Mouse (Mus musculus): Measurements from ENCODE around the gene Hip1r. TPM values are rescaled to one million over a fixed set of nuclear protein-coding genes. Genes with fewer than 3 reads are reported as not detected.

Gene Hip1r
- polyA plus RNA-seq, 1 experiment from 2014 or later = 16.8 TPM

DNA sequence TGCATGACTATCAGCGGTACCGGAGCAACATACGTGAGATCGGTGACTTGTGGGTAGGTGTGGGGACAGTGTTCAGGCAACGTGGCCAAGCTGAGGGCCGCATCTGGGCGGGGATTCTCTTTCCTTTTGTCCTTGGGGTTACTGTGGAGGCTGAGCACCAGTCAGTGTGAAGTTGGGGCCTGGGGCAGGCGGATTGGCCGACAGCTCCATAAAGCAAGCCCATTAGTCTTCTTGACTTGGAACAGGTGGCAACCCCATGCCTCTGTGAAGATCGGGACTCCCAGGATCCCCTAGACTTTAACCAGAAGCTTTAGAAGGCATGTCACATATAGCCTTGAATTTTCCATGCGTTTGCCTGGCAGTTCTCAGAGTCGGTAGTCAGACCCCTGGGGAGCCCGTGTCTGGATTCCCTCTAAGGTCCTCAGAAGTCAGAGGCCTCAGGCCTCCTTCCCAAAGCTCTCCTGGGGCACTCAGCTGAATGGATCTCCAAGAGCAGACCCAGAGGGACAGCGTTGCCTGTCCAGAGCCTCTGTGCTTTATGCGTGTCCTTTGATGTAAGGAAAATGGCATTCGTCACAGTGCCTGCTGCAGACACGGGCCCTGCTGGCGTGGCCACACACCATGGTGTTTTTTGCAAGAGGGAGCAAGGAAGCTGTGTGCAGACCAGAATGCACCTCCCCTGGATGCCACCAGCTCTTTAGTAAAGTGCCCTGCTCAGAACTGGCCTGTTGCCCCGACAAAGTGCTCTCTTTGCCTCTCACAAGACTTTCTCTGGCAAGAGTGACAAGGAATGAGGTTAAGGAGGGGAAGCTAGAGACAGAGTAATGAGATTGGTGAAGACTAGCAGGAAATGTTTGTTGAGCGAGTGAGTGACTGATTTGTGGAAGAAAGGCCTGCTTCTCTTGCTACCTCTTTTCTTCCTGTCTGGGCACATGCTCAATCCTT is 16.8 kb downstream of the Hip1r start:
- peaks cover 7% of the 10 kb centered on the region; the same call in 1 of the 2 replicates for H3K4me1 ChIP-seq
- H3K27ac ChIP-seq = no peak overlapping the region
- H3K27me3 ChIP-seq = no peaks in the 10 kb centered on the region
- no peak for ATAC-seq
- no peak overlapping the region for H3K4me3 ChIP-seq
- H3K36me3 ChIP-seq (ENCODE audit: poor library complexity, severe bottlenecking) = no peaks in the 10 kb centered on the region
- 82% methylated on average over 20 of the region's 20 CpGs for WGBS
- H3K4me2 ChIP-seq = no peak overlapping the region
- no peak overlapping the region for H3K9ac ChIP-seq
- no peaks in the 10 kb centered on the region for H3K9me3 ChIP-seq (replicated peaks)

DNA sequence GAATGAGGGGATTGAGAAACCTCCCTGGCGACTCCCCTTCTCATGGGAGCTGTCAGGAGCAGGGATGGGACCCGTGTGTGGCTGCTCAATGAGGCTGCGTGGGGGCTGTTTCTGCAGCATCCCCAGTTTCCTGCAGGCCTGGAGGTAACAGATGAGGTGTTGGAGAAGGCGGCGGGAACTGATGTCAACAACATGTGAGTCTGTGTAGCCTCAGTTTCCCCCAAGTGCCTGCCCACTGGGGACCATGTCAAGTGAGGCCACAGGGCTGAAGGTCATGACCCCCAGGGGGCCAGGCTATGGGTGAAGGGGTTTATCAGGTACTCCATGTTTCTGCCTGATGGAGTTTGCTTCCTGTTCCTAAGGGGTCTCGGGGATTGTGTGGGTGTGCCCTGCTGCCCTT is 17.9 kb downstream of the Hip1r start:
- Histone ChIP-seq H3K4me3 (no peak overlapping the region), H3K9me3 (replicated peaks) (no peaks in the 10 kb centered on the region), H3K27ac (no peak overlapping the region), H3K4me1 (peaks cover 7% of the 10 kb centered on the region; the same call in 1 of the 2 replicates), H3K4me2 (no peak overlapping the region), H3K36me3 (ENCODE audit: poor library complexity, severe bottlenecking) (no peaks in the 10 kb centered on the region), H3K27me3 (no peaks in the 10 kb centered on the region), H3K9ac (no peak overlapping the region)
- WGBS = 92% methylated on average over 6 of the region's 6 CpGs
- no peak for ATAC-seq

DNA sequence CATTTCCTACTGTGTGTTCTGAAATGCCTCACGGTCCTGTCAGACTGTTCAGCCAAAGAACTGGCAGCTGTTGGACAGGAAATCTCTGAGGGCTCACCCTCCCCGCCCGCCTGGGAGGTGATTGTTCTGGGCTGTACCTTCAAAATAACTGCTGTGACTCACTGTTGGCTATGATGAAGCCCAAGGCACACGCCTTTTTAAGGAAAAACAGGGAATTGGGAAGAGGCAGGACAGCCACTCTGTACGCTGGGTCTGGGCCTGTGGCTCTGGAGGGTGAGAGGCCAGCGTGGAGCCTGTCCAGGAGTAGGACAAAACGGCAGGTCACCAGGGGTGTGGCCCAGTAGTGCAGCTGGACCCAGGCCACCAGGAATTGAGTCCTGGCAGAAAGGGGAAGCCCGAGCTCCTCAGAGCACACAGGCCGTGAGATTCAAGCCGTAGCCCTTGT is 18.8 kb downstream of the Hip1r start:
- WGBS = 86% methylated on average over 10 of the region's 10 CpGs
- H3K4me3 ChIP-seq = no peak overlapping the region
- no peaks in the 10 kb centered on the region for H3K27me3 ChIP-seq
- H3K9ac ChIP-seq = no peak overlapping the region
- H3K27ac ChIP-seq = peak overlapping the region; percentile 82; the same call in 1 of the 2 replicates
- peaks cover 15% of the 10 kb centered on the region for H3K4me1 ChIP-seq
- H3K9me3 ChIP-seq (replicated peaks) = no peaks in the 10 kb centered on the region
- no peak overlapping the region for H3K4me2 ChIP-seq
- ATAC-seq = no peak
- H3K36me3 ChIP-seq (ENCODE audit: poor library complexity, severe bottlenecking) = peaks cover 4% of the 10 kb centered on the region; the same call in 1 of the 2 replicates

DNA sequence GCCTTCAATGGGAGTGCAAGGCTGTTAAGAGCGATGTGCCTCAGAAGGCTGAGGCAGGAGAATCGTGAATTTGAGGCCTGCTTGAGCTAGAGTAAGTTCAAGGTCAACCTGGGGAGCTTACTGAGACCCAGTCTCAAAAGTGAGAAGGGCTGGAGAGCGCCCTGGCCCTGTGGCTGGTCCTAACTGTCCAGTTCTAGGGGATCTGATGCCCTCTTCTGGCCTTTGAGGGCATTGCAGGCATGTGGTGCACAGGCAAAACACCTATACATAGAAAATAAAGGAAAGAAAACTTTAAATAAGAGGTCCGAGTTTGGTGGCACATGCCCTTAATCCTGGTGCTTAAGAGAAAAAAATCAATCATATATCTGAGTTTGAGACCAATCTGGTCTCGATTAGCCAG is 19.4 kb downstream of the Hip1r start:
- Histone ChIP-seq H3K4me3 (no peak overlapping the region), H3K4me2 (no peak overlapping the region), H3K9ac (no peak overlapping the region), H3K36me3 (ENCODE audit: poor library complexity, severe bottlenecking) (peaks cover 8% of the 10 kb centered on the region; the same call in 1 of the 2 replicates), H3K9me3 (replicated peaks) (no peaks in the 10 kb centered on the region), H3K4me1 (peaks cover 20% of the 10 kb centered on the region), H3K27ac (peak overlapping the region; percentile 82), H3K27me3 (no peaks in the 10 kb centered on the region)
- 35% methylated on average over 5 of the region's 5 CpGs for WGBS
- ATAC-seq = peak; percentile 46; the same call in 1 of the 2 replicates

DNA sequence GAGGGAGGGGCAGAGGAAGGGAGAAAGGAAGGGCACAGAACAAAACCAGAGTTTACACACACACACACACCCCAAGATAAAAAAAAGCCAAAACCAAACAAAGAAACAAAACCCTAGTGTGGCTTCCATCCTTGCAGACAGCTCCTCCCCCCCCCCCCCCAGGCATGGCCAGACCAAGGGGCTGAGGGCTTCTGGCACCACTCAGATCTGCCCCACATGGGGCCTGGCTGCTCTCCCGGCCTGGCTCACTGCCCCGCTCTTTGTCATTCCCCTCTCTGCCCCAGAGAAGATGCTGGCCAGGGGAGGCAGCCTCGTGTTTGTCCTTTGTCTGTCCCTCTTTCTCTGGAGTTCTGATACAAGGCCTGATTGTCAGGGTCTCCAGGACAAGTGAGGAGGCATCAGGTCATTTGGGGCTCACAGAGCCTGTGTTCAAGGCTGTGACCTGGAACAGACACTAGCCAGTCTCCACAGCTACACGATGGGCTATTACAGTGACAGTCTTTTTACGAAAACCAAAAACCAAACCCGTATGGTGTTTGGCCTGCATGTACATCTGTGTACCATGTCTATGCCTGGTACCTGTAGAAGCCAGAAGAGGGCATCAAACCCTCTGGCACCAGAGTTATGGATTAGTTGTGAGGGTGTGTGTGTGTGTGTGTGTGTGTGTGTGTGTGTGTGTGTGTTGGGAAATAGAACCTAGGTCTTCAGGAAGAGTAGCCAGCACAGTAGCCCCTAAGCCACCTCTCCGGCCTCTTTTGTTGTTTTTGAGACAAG is 20.0 kb downstream of the Hip1r start:
- H3K27ac ChIP-seq = peak overlapping the region; percentile 82
- no peak overlapping the region for H3K9ac ChIP-seq
- ATAC-seq = peak; percentile 68

DNA sequence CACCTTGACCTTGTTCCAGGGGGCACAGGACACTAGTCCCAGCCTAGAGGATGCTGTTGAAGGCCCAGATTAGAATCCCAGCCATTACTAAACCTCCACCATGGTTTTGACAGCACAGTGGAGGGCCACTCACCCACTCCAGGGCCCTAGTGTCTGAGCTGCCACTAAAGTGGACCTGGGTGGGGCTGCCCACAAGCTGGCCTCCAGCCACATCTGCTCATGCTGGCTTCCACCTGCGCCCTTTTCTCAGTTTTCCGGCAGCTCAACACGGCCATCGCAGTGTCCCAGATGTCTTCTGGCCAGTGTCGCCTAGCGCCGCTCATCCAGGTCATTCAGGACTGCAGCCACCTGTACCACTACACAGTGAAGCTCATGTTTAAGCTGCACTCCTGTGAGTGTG is 21.0 kb downstream of the Hip1r start:
- no peak for ATAC-seq
- 85% methylated on average over 7 of the region's 7 CpGs for WGBS
- H3K9ac ChIP-seq = no peak overlapping the region

More for the DNA sequence above, 20.0 kb downstream of the Hip1r start:
- no peak overlapping the region for H3K4me2 ChIP-seq
- H3K9me3 ChIP-seq (replicated peaks) = no peaks in the 10 kb centered on the region
- WGBS = 45% methylated on average over 7 of the region's 7 CpGs
- H3K27me3 ChIP-seq = no peaks in the 10 kb centered on the region
- peaks cover 11% of the 10 kb centered on the region; the same call in 1 of the 2 replicates for H3K36me3 ChIP-seq (ENCODE audit: poor library complexity, severe bottlenecking)
- no peak overlapping the region for H3K4me3 ChIP-seq
- peaks cover 23% of the 10 kb centered on the region for H3K4me1 ChIP-seq

DNA sequence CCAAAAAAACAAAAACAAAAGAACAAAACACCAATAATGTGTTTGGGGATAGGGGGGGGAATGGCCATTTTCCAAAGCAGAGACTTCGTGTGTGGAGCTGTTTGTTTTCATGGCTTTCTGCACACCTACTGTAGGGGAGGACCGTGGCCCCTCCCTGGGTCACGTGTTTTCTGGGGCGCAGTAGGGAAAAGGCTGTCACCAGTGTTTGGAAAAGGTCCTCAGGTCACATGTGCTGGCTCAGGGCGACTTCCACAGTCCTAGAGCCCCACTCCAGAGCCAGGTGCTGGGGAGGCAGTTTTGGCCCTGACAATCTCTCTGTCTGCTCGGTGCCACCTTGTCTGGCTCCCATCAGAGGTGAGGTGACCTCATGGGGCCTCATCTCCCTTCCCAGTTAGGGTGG is 22.0 kb downstream of the Hip1r start:
- no peaks in the 10 kb centered on the region for H3K27me3 ChIP-seq
- H3K36me3 ChIP-seq (ENCODE audit: poor library complexity, severe bottlenecking) = peaks cover 23% of the 10 kb centered on the region; the same call in 1 of the 2 replicates
- no peak overlapping the region; the same call in 1 of the 2 replicates for H3K9ac ChIP-seq
- no peak overlapping the region for H3K4me3 ChIP-seq
- no peak for ATAC-seq
- H3K27ac ChIP-seq = no peak overlapping the region
- no peak overlapping the region for H3K4me2 ChIP-seq
- H3K4me1 ChIP-seq = peaks cover 23% of the 10 kb centered on the region
- no peaks in the 10 kb centered on the region for H3K9me3 ChIP-seq (replicated peaks)
- WGBS = 82% methylated on average over 6 of the region's 6 CpGs

More for the DNA sequence above, 21.0 kb downstream of the Hip1r start:
- H3K27ac ChIP-seq = peak overlapping the region; percentile 82; the same call in 1 of the 2 replicates
- H3K4me1 ChIP-seq = peaks cover 23% of the 10 kb centered on the region
- no peak overlapping the region for H3K4me3 ChIP-seq
- H3K36me3 ChIP-seq (ENCODE audit: poor library complexity, severe bottlenecking) = peaks cover 14% of the 10 kb centered on the region; the same call in 1 of the 2 replicates
- no peaks in the 10 kb centered on the region for H3K9me3 ChIP-seq (replicated peaks)
- H3K27me3 ChIP-seq = no peaks in the 10 kb centered on the region
- H3K4me2 ChIP-seq = no peak overlapping the region

DNA sequence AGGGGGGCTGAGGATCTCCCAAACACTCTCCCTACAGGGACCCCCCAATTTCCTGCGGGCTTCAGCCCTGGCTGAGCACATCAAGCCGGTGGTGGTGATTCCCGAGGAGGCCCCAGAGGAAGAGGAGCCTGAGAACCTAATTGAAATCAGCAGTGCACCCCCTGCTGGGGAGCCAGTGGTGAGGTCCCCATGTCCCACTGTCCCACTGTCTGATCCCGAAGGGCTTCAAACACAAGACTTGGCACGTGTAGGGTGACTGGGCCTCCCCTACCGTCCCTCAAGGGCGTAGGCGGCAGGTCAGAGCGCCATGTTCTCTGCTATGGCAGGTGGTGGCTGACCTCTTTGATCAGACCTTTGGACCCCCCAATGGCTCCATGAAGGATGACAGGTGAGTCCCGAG is 22.8 kb downstream of the Hip1r start:
- Histone ChIP-seq H3K27me3 (no peaks in the 10 kb centered on the region), H3K9ac (no peak overlapping the region), H3K4me3 (no peak overlapping the region), H3K9me3 (replicated peaks) (no peaks in the 10 kb centered on the region), H3K36me3 (ENCODE audit: poor library complexity, severe bottlenecking) (peaks cover 26% of the 10 kb centered on the region; the same call in 1 of the 2 replicates), H3K27ac (no peak overlapping the region), H3K4me2 (no peak overlapping the region), H3K4me1 (peaks cover 25% of the 10 kb centered on the region)
- ATAC-seq = no peak
- WGBS = 94% methylated on average over 10 of the region's 10 CpGs

DNA sequence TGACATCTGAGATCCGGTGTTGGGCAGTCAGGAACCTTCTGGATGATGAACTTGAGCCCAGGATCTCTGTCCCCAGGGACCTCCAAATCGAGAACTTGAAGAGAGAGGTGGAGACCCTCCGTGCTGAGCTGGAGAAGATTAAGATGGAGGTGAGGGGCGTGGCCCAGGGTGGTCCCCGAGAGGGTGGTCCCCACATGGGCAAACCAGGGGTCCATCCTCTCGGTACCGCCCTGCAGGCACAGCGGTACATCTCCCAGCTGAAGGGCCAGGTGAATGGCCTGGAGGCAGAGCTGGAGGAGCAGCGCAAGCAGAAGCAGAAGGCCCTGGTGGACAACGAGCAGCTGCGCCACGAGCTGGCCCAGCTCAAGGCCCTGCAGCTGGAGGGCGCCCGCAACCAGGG is 23.3 kb downstream of the Hip1r start:
- WGBS = 91% methylated on average over 14 of the region's 14 CpGs
- Histone ChIP-seq H3K36me3 (ENCODE audit: poor library complexity, severe bottlenecking) (peaks cover 26% of the 10 kb centered on the region; the same call in 1 of the 2 replicates), H3K27ac (peak overlapping the region; percentile 68), H3K9ac (no peak overlapping the region), H3K4me3 (no peak overlapping the region), H3K27me3 (no peaks in the 10 kb centered on the region), H3K4me2 (no peak overlapping the region), H3K4me1 (peaks cover 28% of the 10 kb centered on the region), H3K9me3 (replicated peaks) (no peaks in the 10 kb centered on the region)
- no peak for ATAC-seq

DNA sequence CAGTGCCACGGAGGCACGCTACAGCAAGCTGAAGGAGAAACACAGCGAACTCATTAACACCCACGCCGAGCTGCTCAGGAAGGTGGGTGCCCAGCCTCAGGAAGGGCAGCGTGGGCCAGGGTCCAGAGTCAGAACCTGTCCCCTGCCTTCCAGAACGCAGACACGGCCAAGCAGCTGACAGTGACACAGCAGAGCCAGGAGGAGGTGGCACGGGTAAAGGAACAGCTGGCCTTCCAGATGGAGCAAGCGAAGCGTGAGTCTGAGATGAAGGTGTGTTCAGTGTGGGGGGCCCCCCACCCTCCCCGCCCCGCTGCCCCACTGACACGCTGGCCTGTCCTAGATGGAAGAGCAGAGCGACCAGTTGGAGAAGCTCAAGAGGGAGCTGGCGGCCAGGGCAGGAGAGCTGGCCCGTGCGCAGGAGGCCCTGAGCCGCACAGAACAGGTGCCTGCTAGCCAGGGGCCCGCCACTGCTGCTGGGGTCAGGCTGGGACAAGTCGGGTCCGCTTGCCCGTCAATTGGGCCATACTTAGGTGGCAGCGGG is 23.9 kb downstream of the Hip1r start:
- Histone ChIP-seq H3K9ac (no peak overlapping the region), H3K4me2 (no peak overlapping the region), H3K9me3 (replicated peaks) (no peaks in the 10 kb centered on the region), H3K4me3 (no peak overlapping the region), H3K27ac (peak overlapping the region; percentile 68), H3K4me1 (peaks cover 26% of the 10 kb centered on the region), H3K27me3 (no peaks in the 10 kb centered on the region), H3K36me3 (ENCODE audit: poor library complexity, severe bottlenecking) (peaks cover 26% of the 10 kb centered on the region)
- WGBS = 85% methylated on average over 24 of the region's 24 CpGs
- no peak for ATAC-seq

DNA sequence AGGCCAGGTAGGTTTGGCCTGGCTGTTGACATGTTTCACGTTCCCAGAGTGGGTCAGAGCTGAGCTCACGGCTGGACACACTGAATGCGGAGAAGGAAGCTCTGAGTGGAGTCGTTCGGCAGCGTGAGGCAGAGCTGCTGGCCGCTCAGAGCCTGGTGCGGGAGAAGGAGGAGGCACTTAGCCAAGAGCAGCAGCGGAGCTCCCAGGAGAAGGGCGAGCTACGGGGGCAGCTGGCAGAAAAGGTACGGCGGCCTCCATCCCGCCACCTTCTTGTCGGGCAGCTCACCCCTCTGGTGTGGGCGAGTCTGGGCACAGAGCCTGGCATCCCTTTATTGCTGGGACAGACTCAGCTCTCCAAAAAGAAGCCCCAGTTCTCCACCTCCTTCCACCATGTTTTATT is 24.4 kb downstream of the Hip1r start:
- peaks cover 30% of the 10 kb centered on the region for H3K36me3 ChIP-seq (ENCODE audit: poor library complexity, severe bottlenecking)
- H3K4me1 ChIP-seq = peaks cover 21% of the 10 kb centered on the region
- no peak for ATAC-seq
- H3K4me3 ChIP-seq = no peak overlapping the region
- H3K9ac ChIP-seq = no peak overlapping the region
- H3K9me3 ChIP-seq (replicated peaks) = no peaks in the 10 kb centered on the region
- H3K27me3 ChIP-seq = no peaks in the 10 kb centered on the region
- no peak overlapping the region for H3K4me2 ChIP-seq
- WGBS = 64% methylated on average over 16 of the region's 16 CpGs
- H3K27ac ChIP-seq = peak overlapping the region; percentile 68
